Mouse (Mus musculus): Measurements from ENCODE around the gene Tspan14. TPM values are rescaled to one million over a fixed set of nuclear protein-coding genes. Genes with fewer than 3 reads are reported as not detected.

Tspan14 gene
- total and polyA plus RNA-seq, 3 experiments: 10.3 to 32.3 (median 23.4) TPM

- H3K9me3 ChIP-seq (replicated peaks): no peaks in the 10 kb centered on the region
- H3K27me3 ChIP-seq (ENCODE audit: insufficient read depth, low read length): peaks cover 13% of the 10 kb centered on the region
- H3K4me3 ChIP-seq (ENCODE audit: low read depth, low read length): no peak overlapping the region
- no peak for DNase-seq (ENCODE audit: low spot score)
- H3K4me1 ChIP-seq (ENCODE audit: insufficient read depth, low read depth, low read length): peaks cover 2% of the 10 kb centered on the region; the same call in 1 of the 2 replicates
- TF ChIP-seq POLR2AphosphoS5 (IDR thresholded peaks at IDR 0.05; ENCODE audit: insufficient replicate concordance, low read depth, low read length) (no peak), CTCF (IDR thresholded peaks at IDR 0.05; ENCODE audit: low read depth, low read length) (peak; percentile 59), GATA2 (IDR thresholded peaks at IDR 0.05; ENCODE audit: borderline replicate concordance, low read depth, low read length) (no peak), TAL1 (conservative IDR thresholded peaks at IDR 0.05; ENCODE audit: low read depth, low read length) (no peak), GATA1 (IDR thresholded peaks at IDR 0.05; ENCODE audit: borderline replicate concordance, low read length) (no peak)
- no peak; the same call in 1 of the 2 replicates for ATAC-seq (ENCODE audit: extremely low read depth, insufficient number of reproducible peaks, low FRiP score, poor library complexity, severe bottlenecking)
- no peaks in the 10 kb centered on the region for H3K36me3 ChIP-seq (replicated peaks)
These were observed 80.0 kb downstream of the Tspan14 start for GRCm38 (mm10) chr14:40886428-40887202.

GRCm38 (mm10) chr14:40885752-40886151, 80.9 kb downstream of the Tspan14 start:
- Histone ChIP-seq H3K9me3 (replicated peaks) (no peaks in the 10 kb centered on the region), H3K4me1 (ENCODE audit: insufficient read depth, low read depth, low read length) (peaks cover 2% of the 10 kb centered on the region; the same call in 1 of the 2 replicates), H3K4me3 (ENCODE audit: low read depth, low read length) (no peak overlapping the region), H3K27me3 (ENCODE audit: insufficient read depth, low read length) (peaks cover 13% of the 10 kb centered on the region), H3K36me3 (replicated peaks) (no peaks in the 10 kb centered on the region)
- DNase-seq (ENCODE audit: low spot score) (no peak), ATAC-seq (ENCODE audit: extremely low read depth, insufficient number of reproducible peaks, low FRiP score, poor library complexity, severe bottlenecking) (no peak)
- TF ChIP-seq CTCF (IDR thresholded peaks at IDR 0.05; ENCODE audit: low read depth, low read length): no peak

GRCm38 (mm10) chr14:40885225-40885624, 81.4 kb downstream of the Tspan14 start:
- TF ChIP-seq CTCF (IDR thresholded peaks at IDR 0.05; ENCODE audit: low read depth, low read length) (no peak), GATA2 (IDR thresholded peaks at IDR 0.05; ENCODE audit: borderline replicate concordance, low read depth, low read length) (no peak), GATA1 (IDR thresholded peaks at IDR 0.05; ENCODE audit: borderline replicate concordance, low read length) (no peak), TAL1 (conservative IDR thresholded peaks at IDR 0.05; ENCODE audit: low read depth, low read length) (no peak), POLR2AphosphoS5 (IDR thresholded peaks at IDR 0.05; ENCODE audit: insufficient replicate concordance, low read depth, low read length) (no peak)
- no peak for DNase-seq (ENCODE audit: low spot score)
- Histone ChIP-seq H3K36me3 (replicated peaks) (no peaks in the 10 kb centered on the region), H3K27me3 (ENCODE audit: insufficient read depth, low read length) (peaks cover 13% of the 10 kb centered on the region), H3K4me1 (ENCODE audit: insufficient read depth, low read depth, low read length) (peaks cover 2% of the 10 kb centered on the region; the same call in 1 of the 2 replicates), H3K4me3 (ENCODE audit: low read depth, low read length) (no peak overlapping the region), H3K9me3 (replicated peaks) (no peaks in the 10 kb centered on the region)
- ATAC-seq (ENCODE audit: extremely low read depth, insufficient number of reproducible peaks, low FRiP score, poor library complexity, severe bottlenecking): no peak

- H3K36me3 ChIP-seq (replicated peaks): no peaks in the 10 kb centered on the region
- no peaks in the 10 kb centered on the region for H3K4me1 ChIP-seq (ENCODE audit: insufficient read depth, low read depth, low read length)
- ATAC-seq (ENCODE audit: extremely low read depth, insufficient number of reproducible peaks, low FRiP score, poor library complexity, severe bottlenecking) (no peak), DNase-seq (ENCODE audit: low spot score) (no peak)
- H3K9me3 ChIP-seq (replicated peaks): no peaks in the 10 kb centered on the region
- TF ChIP-seq POLR2AphosphoS5 (IDR thresholded peaks at IDR 0.05; ENCODE audit: insufficient replicate concordance, low read depth, low read length) (no peak), GATA1 (IDR thresholded peaks at IDR 0.05; ENCODE audit: borderline replicate concordance, low read length) (no peak), TAL1 (conservative IDR thresholded peaks at IDR 0.05; ENCODE audit: low read depth, low read length) (no peak), GATA2 (IDR thresholded peaks at IDR 0.05; ENCODE audit: borderline replicate concordance, low read depth, low read length) (no peak), CTCF (IDR thresholded peaks at IDR 0.05; ENCODE audit: low read depth, low read length) (no peak)
- H3K27me3 ChIP-seq (ENCODE audit: insufficient read depth, low read length): peaks cover 8% of the 10 kb centered on the region; the same call in 1 of the 2 replicates
- H3K4me3 ChIP-seq (ENCODE audit: low read depth, low read length): no peak overlapping the region
These were observed 92.0 kb downstream of the Tspan14 start for GRCm38 (mm10) chr14:40874565-40874964.

GRCm38 (mm10) chr14:40873961-40874360, 92.6 kb downstream of the Tspan14 start:
- no peak overlapping the region for H3K4me3 ChIP-seq (ENCODE audit: low read depth, low read length)
- peaks cover 8% of the 10 kb centered on the region; the same call in 1 of the 2 replicates for H3K27me3 ChIP-seq (ENCODE audit: insufficient read depth, low read length)
- ATAC-seq (ENCODE audit: extremely low read depth, insufficient number of reproducible peaks, low FRiP score, poor library complexity, severe bottlenecking) (no peak), DNase-seq (ENCODE audit: low spot score) (no peak)
- TF ChIP-seq GATA1 (IDR thresholded peaks at IDR 0.05; ENCODE audit: borderline replicate concordance, low read length): no peak
- no peak for TF ChIP-seq GATA2 (IDR thresholded peaks at IDR 0.05; ENCODE audit: borderline replicate concordance, low read depth, low read length)
- no peaks in the 10 kb centered on the region for H3K4me1 ChIP-seq (ENCODE audit: insufficient read depth, low read depth, low read length)
- no peaks in the 10 kb centered on the region for H3K36me3 ChIP-seq (replicated peaks)
- H3K9me3 ChIP-seq (replicated peaks): no peaks in the 10 kb centered on the region

GRCm38 (mm10) chr14:40870598-40870997, 96.0 kb downstream of the Tspan14 start:
- TF ChIP-seq TAL1 (conservative IDR thresholded peaks at IDR 0.05; ENCODE audit: low read depth, low read length) (no peak), GATA2 (IDR thresholded peaks at IDR 0.05; ENCODE audit: borderline replicate concordance, low read depth, low read length) (no peak), CTCF (IDR thresholded peaks at IDR 0.05; ENCODE audit: low read depth, low read length) (no peak), POLR2AphosphoS5 (IDR thresholded peaks at IDR 0.05; ENCODE audit: insufficient replicate concordance, low read depth, low read length) (no peak), GATA1 (IDR thresholded peaks at IDR 0.05; ENCODE audit: borderline replicate concordance, low read length) (no peak)
- ATAC-seq (ENCODE audit: extremely low read depth, insufficient number of reproducible peaks, low FRiP score, poor library complexity, severe bottlenecking) (no peak), DNase-seq (ENCODE audit: low spot score) (no peak)
- Histone ChIP-seq H3K4me3 (ENCODE audit: low read depth, low read length) (no peak overlapping the region), H3K36me3 (replicated peaks) (no peaks in the 10 kb centered on the region), H3K9me3 (replicated peaks) (no peaks in the 10 kb centered on the region), H3K4me1 (ENCODE audit: insufficient read depth, low read depth, low read length) (no peaks in the 10 kb centered on the region), H3K27me3 (ENCODE audit: insufficient read depth, low read length) (peaks cover 8% of the 10 kb centered on the region; the same call in 1 of the 2 replicates)
